Mouse (Mus musculus): ENCODE measurements at regions not wholly inside any gene's neighbourhood (a gene's known extent, or its start where the extent isn't known, plus 50 kb on each side); places are given as distances from the start of the nearest gene placed in this dataset. TPM values are rescaled to one million over a fixed set of nuclear protein-coding genes. Genes with fewer than 3 reads are reported as not detected.

Small RNA genes lying in the stretch of these regions (microRNA-seq; reads per million reads assigned to microRNA genes)
- not detected for gene Mir6348
- gene Mir6354: not detected

Data from midbrain, embryonic 16.5 days (tissue).